Mouse (Mus musculus): ENCODE measurements around the gene Taf1a. TPM values are rescaled to one million over a fixed set of nuclear protein-coding genes. Genes with fewer than 3 reads are reported as not detected.

Gene Taf1a
- polyA plus RNA-seq, 1 experiment from 2014 or later: 6.7 TPM

DNA sequence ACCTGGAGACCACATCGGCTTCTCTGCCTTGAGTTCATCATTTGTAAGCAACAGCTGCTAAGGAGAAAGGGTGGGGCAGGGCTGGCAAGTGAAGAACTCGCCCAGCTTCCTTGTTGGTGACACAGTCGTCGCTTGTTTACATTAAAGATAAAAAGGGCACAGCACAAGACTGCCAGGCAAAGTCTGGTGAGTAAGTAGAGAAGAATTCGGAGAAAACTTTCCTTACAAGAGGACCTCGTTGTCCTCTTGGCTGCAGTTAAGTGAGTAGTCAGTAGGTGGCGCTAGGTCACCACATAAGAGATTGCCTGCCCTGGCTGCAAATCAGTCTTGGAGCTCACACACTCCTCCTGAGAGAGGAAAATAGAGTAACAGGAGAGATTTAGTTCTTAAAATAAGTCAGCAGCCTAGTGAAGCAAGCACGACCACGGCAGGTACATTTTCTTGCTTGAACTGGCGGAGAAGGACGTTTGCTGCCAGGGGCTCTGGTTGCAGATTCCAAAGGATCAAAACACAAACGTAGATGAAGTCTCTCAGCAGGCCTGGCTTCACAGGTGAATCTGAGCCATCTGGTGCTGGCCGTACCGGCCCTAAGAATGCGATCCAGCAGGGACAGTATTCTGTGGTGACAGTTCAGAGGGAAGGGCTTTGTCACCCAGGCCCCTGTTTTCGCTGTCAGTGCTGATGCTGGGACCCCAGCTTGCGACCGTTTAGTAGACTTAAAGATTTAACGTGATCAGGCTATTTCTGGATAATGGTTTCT, 53.4 kb downstream of the Taf1a start:
- no peak overlapping the region for H3K27ac ChIP-seq
- no peaks in the 10 kb centered on the region for H3K36me3 ChIP-seq (ENCODE audit: inconsistent target)
- H3K4me3 ChIP-seq (ENCODE audit: inconsistent target): no peak overlapping the region
- H3K79me2 ChIP-seq (ENCODE audit: inconsistent target): no peaks in the 10 kb centered on the region
- 37% methylated on average over 19 of the region's 19 CpGs for WGBS (ENCODE audit: missing documents)

GRCm38 (mm10) chr1:183453066-183453465, 64.3 kb downstream of the Taf1a start:
- no peaks in the 10 kb centered on the region for H3K36me3 ChIP-seq (ENCODE audit: inconsistent target)
- no peaks in the 10 kb centered on the region for H3K79me2 ChIP-seq (ENCODE audit: inconsistent target)
- H3K27ac ChIP-seq: no peak overlapping the region
- WGBS (ENCODE audit: missing documents): 62% methylated on average over 3 of the region's 3 CpGs
- no peak overlapping the region for H3K4me3 ChIP-seq (ENCODE audit: inconsistent target)

Other genes starting within 250 kb of the Taf1a start
- gene Disp1, start 167.5 kb upstream of the Taf1a start, polyA plus RNA-seq (2018): 6.3 to 10.1 TPM (median 7.8 TPM) in 3 replicates
- 74.0 to 110 TPM (median 88.7 TPM) in 3 replicates for gene Aida, start 92.4 kb upstream of the Taf1a start, polyA plus RNA-seq (2018)
- gene Brox, start 91.7 kb upstream of the Taf1a start, polyA plus RNA-seq (2018): 76.6 to 106 TPM (median 92.2 TPM) in 3 replicates
- gene Mia3, start 19.4 kb upstream of the Taf1a start, polyA plus RNA-seq (2018): 91.4 to 130 TPM (median 91.7 TPM) in 3 replicates
- gene Hhipl2, start 29.2 kb downstream of the Taf1a start, polyA plus RNA-seq (2018): not detected in 3 replicates

Data from macrophage (primary cell).